ENCODE assay signal across 22 mouse cellular contexts in genomic region chr16:87612218-87612838, GRCm38 (mm10). TPM values are rescaled to one million over a fixed set of nuclear protein-coding genes. Genes with fewer than 3 reads are reported as not detected.
DNase-seq lines count a peak whose midpoint lies in the region; ATAC-seq and TF ChIP-seq lines count a peak whose summit lies in the region.
"Had no signal": no experiment of that assay in that cellular context is flagged by ENCODE, and none has a peak within 500 bp of the region (broad histone marks: within the 10 kb centered on the region; RNA-seq: fewer than 3 reads in every experiment).

No protein-coding gene starts in this region.

- no peaks in the 10 kb centered on the region for H3K27me3 ChIP-seq in heart, embryonic 14.5 days (ENCODE audit: control insufficient read depth, insufficient read depth, low read length)
- no peaks in the 10 kb centered on the region for H3K27me3 ChIP-seq in liver, embryonic 15.5 days
- no peaks in the 10 kb centered on the region for H3K27me3 ChIP-seq in liver, embryonic 12.5 days (replicated peaks)
- H3K27me3 ChIP-seq: embryonic facial prominence, embryonic 15.5 days; heart, embryonic 13.5 days had no signal

- intact Hi-C loops in left cerebral cortex, adult 2 months (cut with DNase I): no loop called here

- H3K4me1 ChIP-seq in heart, embryonic 14.5 days (ENCODE audit: control insufficient read depth in 2 of 2, insufficient read depth in 2 of 2, low read length in 2 of 2): peaks cover 8% of the 10 kb centered on the region in 2 experiments; a peak in 2 of 4 replicates
- H3K4me1 ChIP-seq in liver, embryonic 15.5 days (replicated peaks): peaks cover 6% of the 10 kb centered on the region; the same call in 1 of the 2 replicates
- peaks cover 12% of the 10 kb centered on the region; the same call in 1 of the 2 replicates for H3K4me1 ChIP-seq in liver, embryonic 12.5 days
- H3K4me1 ChIP-seq in bone marrow, adult 2 months (ENCODE audit: control insufficient read depth, insufficient read depth, low read length): no peaks in the 10 kb centered on the region; the same call in none of the 2 replicates
- H3K4me1 ChIP-seq: embryonic facial prominence, embryonic 15.5 days; hindbrain, embryonic 10.5 days had no signal

- no peaks in the 10 kb centered on the region for H3K9me3 ChIP-seq in heart, embryonic 14.5 days (ENCODE audit: control insufficient read depth, low read length)
- H3K9me3 ChIP-seq in liver, embryonic 15.5 days (replicated peaks): no peaks in the 10 kb centered on the region
- no peaks in the 10 kb centered on the region for H3K9me3 ChIP-seq in liver, embryonic 12.5 days (replicated peaks)
- H3K9me3 ChIP-seq: embryonic facial prominence, embryonic 15.5 days; G1E; heart, embryonic 13.5 days; hindbrain, embryonic 10.5 days had no signal

- no peak overlapping the region for H3K4me3 ChIP-seq in heart, embryonic 14.5 days (ENCODE audit: control insufficient read depth in 1 of 2, insufficient read depth in 1 of 2, low read depth in 1 of 2, low read length in 2 of 2)
- no peak overlapping the region for H3K4me3 ChIP-seq in liver, embryonic 15.5 days (replicated peaks)
- H3K4me3 ChIP-seq in liver, embryonic 12.5 days: no peak overlapping the region
- peak overlapping the region; percentile 69 for H3K4me3 ChIP-seq in bone marrow, adult 2 months (replicated peaks; ENCODE audit: control insufficient read depth, low read depth, low read length)
- no peak overlapping the region for H3K4me3 ChIP-seq in left cerebral cortex, adult 2 months
- H3K4me3 ChIP-seq: embryonic facial prominence, embryonic 15.5 days; hindbrain, embryonic 10.5 days had no signal

- WGBS in heart, embryonic 14.5 days: 81% methylated on average over 15 of the region's 15 CpGs
- 52% methylated on average over 15 of the region's 15 CpGs for WGBS in liver, embryonic 15.5 days (ENCODE audit: insufficient replicate concordance)
- WGBS in liver, embryonic 12.5 days (ENCODE audit: insufficient replicate concordance): 71% methylated on average over 15 of the region's 15 CpGs
- WGBS in bone marrow, adult 2 months: 37% methylated on average over 15 of the region's 15 CpGs

- no peak overlapping the region for H3K9ac ChIP-seq in heart, embryonic 14.5 days (ENCODE audit: low read length)
- no peak overlapping the region for H3K9ac ChIP-seq in liver, embryonic 15.5 days
- H3K9ac ChIP-seq in liver, embryonic 12.5 days: no peak overlapping the region
- H3K9ac ChIP-seq: embryonic facial prominence, embryonic 15.5 days; heart, embryonic 13.5 days had no signal

- no peak for TF ChIP-seq POLR2A in bone marrow, adult 2 months (IDR thresholded peaks at IDR 0.05; ENCODE audit: borderline replicate concordance, control insufficient read depth, low read depth, low read length)

- H3K36me3 ChIP-seq in heart, embryonic 14.5 days (ENCODE audit: control insufficient read depth, insufficient read depth, low read length): no peaks in the 10 kb centered on the region
- no peaks in the 10 kb centered on the region for H3K36me3 ChIP-seq in liver, embryonic 15.5 days (replicated peaks)
- H3K36me3 ChIP-seq in liver, embryonic 12.5 days: no peaks in the 10 kb centered on the region
- H3K36me3 ChIP-seq: embryonic facial prominence, embryonic 15.5 days; G1E; heart, embryonic 13.5 days; hindbrain, embryonic 10.5 days had no signal

- no peak for ATAC-seq in heart, embryonic 14.5 days (ENCODE audit: insufficient number of reproducible peaks, insufficient read depth, low FRiP score, low read depth)
- peak; percentile 28; the same call in 1 of the 2 replicates for ATAC-seq in liver, embryonic 15.5 days (ENCODE audit: insufficient read depth)
- ATAC-seq in liver, embryonic 12.5 days: no peak
- ATAC-seq in megakaryocyte, adult 5-6 weeks (ENCODE audit: poor library complexity, severe bottlenecking): peak; percentile 63
- ATAC-seq: activated CD4-positive, CD25-positive, alpha-beta regulatory T cell, adult 4 months; forebrain, embryonic 16.5 days had no signal

- DNase-seq in heart, adult 18-20 months: no peak
- DNase-seq in left cerebral cortex, adult 2 months (ENCODE audit: extremely low spot score in 1 of 2, low spot score in 2 of 2): no peak
- no peak for DNase-seq in left cerebral cortex, adult 18-20 months (ENCODE audit: low spot score in 2 of 2)
- DNase-seq: cerebellum, adult 11 months; cerebellum, postnatal 25 days; gastrocnemius, postnatal 25 days; kidney, adult 9 months; midbrain, embryonic 14.5 days; right cerebral cortex, postnatal 14 days; thymus, adult 18-20 months had no signal

- no peak for TF ChIP-seq CTCF in bone marrow, adult 2 months (IDR thresholded peaks at IDR 0.05; ENCODE audit: control insufficient read depth, insufficient read depth, low read length)
- no peak for TF ChIP-seq CTCF in left cerebral cortex, adult 2 months (IDR thresholded peaks at IDR 0.05)

- no peak overlapping the region for H3K27ac ChIP-seq in heart, embryonic 14.5 days (replicated peaks in 1 of 2; ENCODE audit: control insufficient read depth in 1 of 2, insufficient read depth in 1 of 2, low read depth in 2 of 2, low read length in 2 of 2)
- 0 out of 2 replicates have a peak overlapping the region, but pooled peaks have one; percentile 24 for H3K27ac ChIP-seq in liver, embryonic 15.5 days (replicated peaks)
- H3K27ac ChIP-seq in liver, embryonic 12.5 days: no peak overlapping the region
- peak overlapping the region; percentile 81 for H3K27ac ChIP-seq in bone marrow, adult 2 months (ENCODE audit: control insufficient read depth, insufficient read depth, low read depth, low read length, poor library complexity)
- no peak overlapping the region for H3K27ac ChIP-seq in left cerebral cortex, adult 2 months
- H3K27ac ChIP-seq: embryonic facial prominence, embryonic 15.5 days; hindbrain, embryonic 10.5 days had no signal

- H3K4me2 ChIP-seq in heart, embryonic 14.5 days (ENCODE audit: low read length): 0 out of 2 replicates have a peak overlapping the region, but pooled peaks have one; percentile 62
- peak overlapping the region; percentile 32 for H3K4me2 ChIP-seq in liver, embryonic 15.5 days
- no peak overlapping the region for H3K4me2 ChIP-seq in liver, embryonic 12.5 days
- H3K4me2 ChIP-seq: embryonic facial prominence, embryonic 15.5 days had no signal

RNA-seq across cellular contexts. Expression of gene Map3k7cl, which starts 59.2 kb away (rescaled TPM):
- polyA plus RNA-seq in heart, embryonic 14.5 days (2014; fragmentation: Nextera tagmentation; extraction: Ambion mirVana): 0.59 and 0.70 TPM in 2 replicates
- total RNA-seq in heart, adult 18-20 months (2021): 1 to 10 TPM; 1.8 TPM
- not detected in 2 replicates for polyA plus RNA-seq in liver, embryonic 15.5 days (2015; fragmentation: Nextera tagmentation; extraction: Ambion mirVana)
- not detected in 2 replicates for polyA plus RNA-seq in liver, embryonic 12.5 days (2016; fragmentation: Nextera tagmentation; extraction: Ambion mirVana)
- polyA plus RNA-seq in bone marrow, adult 2 months (2011; ENCODE audit: insufficient read depth, insufficient read length, low replicate concordance, missing spikeins): not detected in 2 replicates
- not detected in 2 replicates for total RNA-seq in megakaryocyte, adult 5-6 weeks (2015)
- total RNA-seq in megakaryocyte, adult 5-6 weeks (2017): not detected in 2 replicates
- under 1 TPM; 0.34 to 0.42 TPM for total RNA-seq in left cerebral cortex, adult 2 months (2021)
- total RNA-seq in left cerebral cortex, adult 18-20 months (2021): under 1 TPM; 0.37 to 0.47 TPM
- total RNA-seq: neutrophil, adult 5-6 weeks had no signal
- polyA plus RNA-seq: activated CD4-positive, CD25-positive, alpha-beta regulatory T cell, adult 4 months; G1E; hindbrain, embryonic 10.5 days; midbrain, embryonic 14.5 days had no signal

Comparison
In these comparisons a context has a peak if more than half of its experiments do, and no peak if none do; other contexts are left out.
1. ATAC-seq: peak in liver, embryonic 15.5 days (single experiment) and megakaryocyte, adult 5-6 weeks (single experiment); none in heart, embryonic 14.5 days (single experiment) and liver, embryonic 12.5 days (single experiment).
2. H3K27ac ChIP-seq: peak in liver, embryonic 15.5 days (single experiment) and bone marrow, adult 2 months (single experiment); none in heart, embryonic 14.5 days (0 of 2), liver, embryonic 12.5 days (single experiment) and left cerebral cortex, adult 2 months (single experiment).